Mouse (Mus musculus): ENCODE measurements around the gene Hnrnph1. TPM values are rescaled to one million over a fixed set of nuclear protein-coding genes. Genes with fewer than 3 reads are reported as not detected.

Hnrnph1 gene
- polyA plus RNA-seq (2014; fragmentation: Illumina TruSeq; extraction: RNeasy Lipid Tissue Mini Kit (QIAGEN cat#74804); ENCODE audit: low read depth, low replicate concordance): 263 TPM

DNA sequence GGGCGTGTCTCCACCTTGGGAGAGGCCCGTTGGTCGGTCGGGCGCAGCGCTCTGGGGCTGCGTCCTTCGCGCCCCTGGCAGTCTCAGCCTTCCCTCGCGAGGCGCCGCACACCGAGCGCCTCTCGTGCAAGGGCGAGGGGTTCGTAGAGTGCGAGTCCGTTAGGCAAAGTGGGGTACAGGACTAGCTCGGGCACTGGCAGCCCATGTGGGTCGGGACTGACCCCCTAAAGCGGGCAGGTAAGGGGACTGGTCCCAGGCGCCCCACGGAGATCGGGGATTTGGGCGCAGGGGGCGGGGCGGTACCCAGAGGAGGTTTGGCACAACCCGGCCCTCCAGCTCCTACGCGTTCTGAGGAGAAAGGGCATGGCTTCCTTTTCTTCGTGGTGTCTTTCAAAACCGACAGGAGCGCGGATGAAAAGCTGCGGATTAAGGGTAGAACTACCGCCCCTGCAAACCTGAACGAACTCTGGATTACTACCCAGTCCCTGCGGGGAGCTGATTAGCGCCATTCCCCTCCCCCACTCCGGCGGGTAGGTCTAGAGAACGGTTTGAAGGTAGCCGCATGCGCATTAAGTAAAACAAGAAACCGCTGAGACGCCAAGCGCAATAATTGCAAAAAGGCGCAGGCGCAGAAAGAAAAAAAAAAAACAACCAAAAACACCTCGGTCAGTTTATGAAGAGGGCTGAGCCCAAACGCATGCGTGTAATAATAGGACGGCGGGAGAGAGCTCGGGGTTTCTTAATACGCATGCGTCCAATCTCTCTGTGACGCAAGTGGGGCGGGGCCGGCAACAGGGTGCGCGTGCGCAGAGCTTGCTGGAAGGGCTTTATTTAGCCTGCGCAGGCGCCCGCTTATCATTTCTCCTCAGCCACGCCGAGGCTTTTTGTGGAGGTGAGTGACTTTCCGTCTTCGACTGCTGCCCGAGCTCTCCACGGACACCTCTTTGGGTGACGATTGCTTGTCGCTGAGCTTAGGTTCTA lies at the start of gene Hnrnph1:
Gene Hnrnph1 (plus strand): TSS at position 80 of the 981 bp plus-strand sequence.

GRCm38 (mm10) chr11:50354162-50354561 lies 22.6 kb upstream of the Hnrnph1 start, which contains the start of gene Cby3:
Gene Cby3, plus strand, starts transcription at chr11:50354462.

DNA sequence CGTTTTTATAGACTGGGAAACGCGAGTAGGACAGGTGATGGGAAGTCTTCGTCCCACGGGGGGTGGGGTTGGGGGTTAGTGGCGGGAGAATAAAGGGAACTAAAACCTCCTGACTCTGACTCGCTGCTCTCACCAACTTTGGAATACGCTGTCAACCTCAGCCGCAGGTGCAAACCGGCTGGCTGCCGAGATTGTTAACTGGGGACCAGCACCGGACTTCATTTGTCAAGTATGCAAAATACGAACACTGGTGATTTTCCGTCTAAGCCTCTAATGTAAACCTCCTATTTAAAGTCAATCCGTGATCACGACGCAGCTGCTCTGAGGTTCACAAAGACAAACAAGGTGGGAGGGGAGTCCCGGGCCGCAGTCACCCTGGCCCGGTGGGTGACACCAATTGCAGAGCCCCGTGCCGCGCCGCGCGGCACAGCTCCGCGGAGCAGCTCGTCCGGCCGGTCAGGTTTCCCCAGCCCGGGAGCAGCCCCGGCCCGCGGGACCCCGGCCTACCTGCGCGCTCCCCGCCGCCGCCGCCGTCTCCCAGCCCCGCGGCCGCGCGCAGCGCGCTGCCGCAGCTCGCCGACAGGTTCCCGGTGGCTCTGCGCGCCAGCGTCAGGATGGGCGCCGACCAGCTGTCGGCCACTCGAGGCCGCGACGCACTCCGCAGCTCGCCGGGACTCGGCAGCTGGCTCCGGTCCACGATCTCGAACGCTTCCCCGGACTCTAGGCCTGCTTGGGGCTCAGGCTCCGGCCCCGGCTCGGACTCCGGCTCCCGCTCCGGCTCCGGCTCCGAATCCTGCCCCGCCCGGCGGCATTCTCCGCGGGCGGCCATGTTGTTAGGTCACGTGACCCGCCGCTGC lies 53.7 kb downstream of the Hnrnph1 start, which contains the start of gene Rufy1:
Gene Rufy1 (minus strand): TSS at position 849 of the 857 bp plus-strand sequence.

Other genes starting within 250 kb of the Hnrnph1 start
- gene Tbc1d9b, start 245.6 kb upstream of the Hnrnph1 start, polyA plus RNA-seq (2014; fragmentation: Illumina TruSeq; extraction: RNeasy Lipid Tissue Mini Kit (QIAGEN cat#74804); ENCODE audit: low read depth, low replicate concordance): 5.1 TPM
- gene Mrnip, start 202.5 kb upstream of the Hnrnph1 start, polyA plus RNA-seq (2014; fragmentation: Illumina TruSeq; extraction: RNeasy Lipid Tissue Mini Kit (QIAGEN cat#74804); ENCODE audit: low read depth, low replicate concordance): 0.72 TPM
- gene Sqstm1, start 166.2 kb upstream of the Hnrnph1 start, polyA plus RNA-seq (2014; fragmentation: Illumina TruSeq; extraction: RNeasy Lipid Tissue Mini Kit (QIAGEN cat#74804); ENCODE audit: low read depth, low replicate concordance): 315 TPM
- 2.6 TPM for gene Mgat4b, start 166.1 kb upstream of the Hnrnph1 start, polyA plus RNA-seq (2014; fragmentation: Illumina TruSeq; extraction: RNeasy Lipid Tissue Mini Kit (QIAGEN cat#74804); ENCODE audit: low read depth, low replicate concordance)
- not detected for gene Ltc4s, start 138.4 kb upstream of the Hnrnph1 start, polyA plus RNA-seq (2014; fragmentation: Illumina TruSeq; extraction: RNeasy Lipid Tissue Mini Kit (QIAGEN cat#74804); ENCODE audit: low read depth, low replicate concordance)
- gene Maml1, start 84.7 kb upstream of the Hnrnph1 start, polyA plus RNA-seq (2014; fragmentation: Illumina TruSeq; extraction: RNeasy Lipid Tissue Mini Kit (QIAGEN cat#74804); ENCODE audit: low read depth, low replicate concordance): 5.1 TPM
- gene Canx, start 51.3 kb upstream of the Hnrnph1 start, polyA plus RNA-seq (2014; fragmentation: Illumina TruSeq; extraction: RNeasy Lipid Tissue Mini Kit (QIAGEN cat#74804); ENCODE audit: low read depth, low replicate concordance): 473 TPM
- not detected for gene Cby3, start 22.5 kb upstream of the Hnrnph1 start, polyA plus RNA-seq (2014; fragmentation: Illumina TruSeq; extraction: RNeasy Lipid Tissue Mini Kit (QIAGEN cat#74804); ENCODE audit: low read depth, low replicate concordance)
- gene Rufy1, start 54.1 kb downstream of the Hnrnph1 start, polyA plus RNA-seq (2014; fragmentation: Illumina TruSeq; extraction: RNeasy Lipid Tissue Mini Kit (QIAGEN cat#74804); ENCODE audit: low read depth, low replicate concordance): 19.2 TPM
- gene Adamts2, start 225.1 kb downstream of the Hnrnph1 start, polyA plus RNA-seq (2014; fragmentation: Illumina TruSeq; extraction: RNeasy Lipid Tissue Mini Kit (QIAGEN cat#74804); ENCODE audit: low read depth, low replicate concordance): 0.58 TPM

All from liver, adult 10 weeks (tissue).